Mouse (Mus musculus) liver, embryonic 13.5 days (tissue): ENCODE data around the gene Ngp. TPM values are rescaled to one million over a fixed set of nuclear protein-coding genes. Genes with fewer than 3 reads are reported as not detected.
A peak's percentile ranks its signal among the peaks of the same experiment; 100 is the strongest.
"Not testable (repeated sequence)": the region's sequence is repeated elsewhere in the genome, so short reads cannot be mapped to it uniquely, and the experiment has no call there.

Source experiments
- ATAC-seq: fragments of 200-750 bp; cut with Nextera tagmentation; 2 replicates; pipeline ENCODE4 v1.8.0; 2017; ENCODE audit warnings: low read depth, mild to moderate bottlenecking, moderate number of reproducible peaks, moderate library complexity
- DNase-seq: peaks from one replicate; pipeline ENCODE4 v3.0.0; 2022
- H3K27ac ChIP-seq: fragments of 300-500 bp; sonication (generic); 2 replicates; pipeline ENCODE4 v1.5.1; 2015; ENCODE audit warnings: moderate library complexity, mild to moderate bottlenecking, inconsistent platforms
- H3K27me3 ChIP-seq: fragments of 300-500 bp; sonication (generic); 2 replicates; pipeline ENCODE4 v1.6.1; 2015; ENCODE audit warnings: mild to moderate bottlenecking, inconsistent platforms
- H3K36me3 ChIP-seq: fragments of 300-500 bp; sonication (generic); 2 replicates; pipeline ENCODE4 v1.6.1; 2015; ENCODE audit warnings: mild to moderate bottlenecking, inconsistent platforms
- H3K4me1 ChIP-seq: fragments of 300-500 bp; sonication (generic); replicated peaks from 2 replicates; pipeline ENCODE4 v1.6.1; 2015; ENCODE audit warnings: inconsistent platforms
- H3K4me2 ChIP-seq: fragments of 300-500 bp; sonication (generic); 2 replicates; pipeline ENCODE4 v1.6.1; 2015; ENCODE audit warnings: inconsistent platforms, mild to moderate bottlenecking, moderate library complexity
- H3K4me3 ChIP-seq: fragments of 300-500 bp; sonication (generic); replicated peaks from 2 replicates; pipeline ENCODE4 v1.5.1; 2015; ENCODE audit warnings: mild to moderate bottlenecking, inconsistent platforms
- H3K9ac ChIP-seq: fragments of 300-500 bp; sonication (generic); 2 replicates; pipeline ENCODE4 v1.6.1; 2015; ENCODE audit warnings: mild to moderate bottlenecking, inconsistent platforms
- H3K9me3 ChIP-seq: fragments of 300-500 bp; sonication (generic); replicated peaks from 2 replicates; pipeline ENCODE4 v1.6.1; 2016; ENCODE audit warnings: inconsistent platforms
- WGBS: fragments of 180-500 bp; shearing (Covaris S2); methylation state at CpG from one replicate; pipeline ENCODE4 v1.1.7; 2015; ENCODE audit not compliant: insufficient replicate concordance; 5-methylcytosine and 5-hydroxymethylcytosine counted together
- polyA plus RNA-seq: library from polyadenylated mRNA; unstranded; fragments of >200 nt; fragmentation: Nextera tagmentation; extraction: Ambion mirVana; gene quantifications from 2 replicates; pipeline ENCODE4 v1.2.1, GENCODE M21; 2015

Gene Ngp
- 46.6 and 49.4 TPM in 2 replicates for polyA plus RNA-seq

GRCm38 (mm10) chr9:110419511-110420112 lies at the start of gene Ngp:
TSS of gene Ngp (plus strand) at chr9:110419747.
- Histone ChIP-seq H3K36me3 (no peaks in the 10 kb centered on the region), H3K4me3 (no peak within 1 kb of the TSS), H3K27me3 (no peaks in the 10 kb centered on the region), H3K4me1 (no peaks in the 10 kb centered on the region), H3K9ac (no peak within 1 kb of the TSS), H3K9me3 (no peaks in the 10 kb centered on the region), H3K27ac (no peak within 1 kb of the TSS), H3K4me2 (no peak within 1 kb of the TSS)
- ATAC-seq (no peak), DNase-seq (no peak)
- 72% methylated on average over 12 of the region's 12 CpGs for WGBS

- ATAC-seq = no peak
- Histone ChIP-seq H3K9ac (no peak overlapping the region), H3K4me2 (no peak overlapping the region), H3K9me3 (no peaks in the 10 kb centered on the region), H3K27me3 (no peaks in the 10 kb centered on the region), H3K27ac (no peak overlapping the region), H3K4me3 (no peak overlapping the region), H3K36me3 (peaks cover 30% of the 10 kb centered on the region), H3K4me1 (0 out of 2 replicates have a peak, but pooled peaks cover 5% of the 10 kb centered on the region)
- 83% methylated on average over 3 of the region's 3 CpGs for WGBS
- DNase-seq = no peak
These were observed 49.7 kb upstream of the Ngp start for GRCm38 (mm10) chr9:110369860-110370259.

GRCm38 (mm10) chr9:110373871-110374270 lies 45.7 kb upstream of the Ngp start:
- H3K9ac ChIP-seq = no peak overlapping the region
- H3K27ac ChIP-seq = no peak overlapping the region
- no peaks in the 10 kb centered on the region for H3K4me1 ChIP-seq
- H3K27me3 ChIP-seq = no peaks in the 10 kb centered on the region
- no peak overlapping the region for H3K4me2 ChIP-seq
- ATAC-seq (no peak), DNase-seq (no peak)
- 85% methylated on average over 13 of the region's 13 CpGs for WGBS
- H3K9me3 ChIP-seq = no peaks in the 10 kb centered on the region
- H3K4me3 ChIP-seq = no peak overlapping the region
- H3K36me3 ChIP-seq = peaks cover 61% of the 10 kb centered on the region

GRCm38 (mm10) chr9:110375668-110376067 lies 43.9 kb upstream of the Ngp start:
- no peaks in the 10 kb centered on the region for H3K4me1 ChIP-seq
- H3K27me3 ChIP-seq = no peaks in the 10 kb centered on the region
- no peak for DNase-seq
- no peak overlapping the region for H3K4me3 ChIP-seq
- H3K9ac ChIP-seq = no peak overlapping the region
- no peaks in the 10 kb centered on the region for H3K9me3 ChIP-seq
- 85% methylated on average over 3 of the region's 3 CpGs for WGBS
- H3K36me3 ChIP-seq = peaks cover 73% of the 10 kb centered on the region
- no peak overlapping the region for H3K4me2 ChIP-seq
- no peak overlapping the region for H3K27ac ChIP-seq
- ATAC-seq = no peak

- peaks cover 86% of the 10 kb centered on the region for H3K36me3 ChIP-seq
- not testable (repeated sequence) for H3K4me1 ChIP-seq, H3K9me3 ChIP-seq, H3K27ac ChIP-seq, H3K4me2 ChIP-seq, H3K4me3 ChIP-seq, ATAC-seq, H3K27me3 ChIP-seq, H3K9ac ChIP-seq, DNase-seq
- WGBS = 83% methylated on average over 12 of the region's 15 CpGs
These were observed 41.9 kb upstream of the Ngp start for GRCm38 (mm10) chr9:110377655-110378054.

GRCm38 (mm10) chr9:110379361-110379760 lies 40.2 kb upstream of the Ngp start:
- Histone ChIP-seq H3K27ac (no peak overlapping the region), H3K36me3 (peaks cover 86% of the 10 kb centered on the region), H3K27me3 (no peaks in the 10 kb centered on the region), H3K9me3 (no peaks in the 10 kb centered on the region), H3K9ac (no peak overlapping the region), H3K4me2 (no peak overlapping the region), H3K4me3 (no peak overlapping the region), H3K4me1 (no peaks in the 10 kb centered on the region; the same call in 1 of the 2 replicates)
- WGBS = 83% methylated on average over 8 of the region's 8 CpGs
- DNase-seq (no peak), ATAC-seq (no peak)

GRCm38 (mm10) chr9:110380662-110381061 lies 38.9 kb upstream of the Ngp start:
- no peaks in the 10 kb centered on the region for H3K27me3 ChIP-seq
- WGBS = 67% methylated on average over 21 of the region's 21 CpGs
- no peak overlapping the region for H3K9ac ChIP-seq
- H3K27ac ChIP-seq = no peak overlapping the region
- ATAC-seq (0 out of 2 replicates have a peak, but pooled peaks have one; percentile 30), DNase-seq (no peak)
- H3K36me3 ChIP-seq = peaks cover 92% of the 10 kb centered on the region
- H3K4me3 ChIP-seq = no peak overlapping the region
- no peaks in the 10 kb centered on the region; the same call in 1 of the 2 replicates for H3K4me1 ChIP-seq
- H3K4me2 ChIP-seq = no peak overlapping the region
- H3K9me3 ChIP-seq = no peaks in the 10 kb centered on the region

- no peak for ATAC-seq
- 81% methylated on average over 12 of the region's 12 CpGs for WGBS
- Histone ChIP-seq H3K9me3 (no peaks in the 10 kb centered on the region), H3K4me2 (no peak overlapping the region), H3K4me3 (no peak overlapping the region), H3K9ac (no peak overlapping the region), H3K4me1 (no peaks in the 10 kb centered on the region; the same call in 1 of the 2 replicates), H3K27ac (no peak overlapping the region), H3K36me3 (peaks cover 94% of the 10 kb centered on the region), H3K27me3 (no peaks in the 10 kb centered on the region)
- DNase-seq = no peak
These were observed 38.3 kb upstream of the Ngp start for GRCm38 (mm10) chr9:110381292-110381691.

GRCm38 (mm10) chr9:110384369-110384929 lies 35.1 kb upstream of the Ngp start:
- Histone ChIP-seq H3K9me3 (no peaks in the 10 kb centered on the region), H3K27me3 (no peaks in the 10 kb centered on the region), H3K9ac (no peak overlapping the region), H3K4me2 (no peak overlapping the region), H3K4me3 (no peak overlapping the region), H3K36me3 (peaks cover 95% of the 10 kb centered on the region), H3K27ac (no peak overlapping the region), H3K4me1 (no peaks in the 10 kb centered on the region; the same call in 1 of the 2 replicates)
- no peak for ATAC-seq
- no peak for DNase-seq
- 82% methylated on average over 7 of the region's 7 CpGs for WGBS

GRCm38 (mm10) chr9:110388011-110388410 lies 31.5 kb upstream of the Ngp start:
- Histone ChIP-seq H3K9ac (no peak overlapping the region), H3K27me3 (no peaks in the 10 kb centered on the region), H3K9me3 (no peaks in the 10 kb centered on the region), H3K27ac (no peak overlapping the region), H3K4me2 (no peak overlapping the region), H3K4me3 (no peak overlapping the region), H3K4me1 (no peaks in the 10 kb centered on the region), H3K36me3 (peaks cover 99% of the 10 kb centered on the region)
- 80% methylated on average over 7 of the region's 7 CpGs for WGBS
- ATAC-seq (no peak), DNase-seq (no peak)

GRCm38 (mm10) chr9:110390843-110391242 lies 28.7 kb upstream of the Ngp start:
- H3K9me3 ChIP-seq = no peaks in the 10 kb centered on the region
- no peak for DNase-seq
- no peak for ATAC-seq
- no peaks in the 10 kb centered on the region for H3K27me3 ChIP-seq
- H3K9ac ChIP-seq = no peak overlapping the region
- H3K4me1 ChIP-seq = no peaks in the 10 kb centered on the region
- no peak overlapping the region for H3K27ac ChIP-seq
- H3K36me3 ChIP-seq = peaks cover 80% of the 10 kb centered on the region
- no peak overlapping the region for H3K4me3 ChIP-seq
- H3K4me2 ChIP-seq = no peak overlapping the region
- WGBS = 43% methylated on average over 3 of the region's 3 CpGs

GRCm38 (mm10) chr9:110393295-110393694 lies 26.3 kb upstream of the Ngp start:
- Histone ChIP-seq H3K4me3 (no peak overlapping the region), H3K4me1 (no peaks in the 10 kb centered on the region), H3K36me3 (peaks cover 65% of the 10 kb centered on the region), H3K9ac (no peak overlapping the region), H3K27ac (no peak overlapping the region), H3K27me3 (no peaks in the 10 kb centered on the region), H3K9me3 (no peaks in the 10 kb centered on the region), H3K4me2 (no peak overlapping the region)
- ATAC-seq (no peak), DNase-seq (no peak)
- 75% methylated on average over 4 of the region's 4 CpGs for WGBS
